Mouse (Mus musculus) hindbrain, embryonic 13.5 days (tissue): ENCODE data around the gene Tmem79. TPM values are rescaled to one million over a fixed set of nuclear protein-coding genes. Genes with fewer than 3 reads are reported as not detected.
A peak's percentile ranks its signal among the peaks of the same experiment; 100 is the strongest.
"Not testable (repeated sequence)": the region's sequence is repeated elsewhere in the genome, so short reads cannot be mapped to it uniquely, and the experiment has no call there.

Source experiments
- ATAC-seq: fragments of 200-750 bp; cut with Nextera tagmentation; 2 replicates; pipeline ENCODE4 v1.8.0; 2017; ENCODE audit warnings: moderate TSS enrichment; ENCODE audit not compliant: low FRiP score
- H3K27ac ChIP-seq: fragments of 300-500 bp; sonication (generic); 2 replicates; pipeline ENCODE4 v1.5.1; 2015; ENCODE audit warnings: inconsistent platforms, mild to moderate bottlenecking, moderate library complexity
- H3K27me3 ChIP-seq: fragments of 300-500 bp; sonication (generic); 2 replicates; pipeline ENCODE4 v1.6.1; 2015; ENCODE audit warnings: mild to moderate bottlenecking, inconsistent platforms
- H3K36me3 ChIP-seq: fragments of 300-500 bp; sonication (generic); 2 replicates; pipeline ENCODE4 v1.6.1; 2015; ENCODE audit warnings: mild to moderate bottlenecking, inconsistent platforms
- H3K4me1 ChIP-seq: fragments of 300-500 bp; sonication (generic); replicated peaks from 2 replicates; pipeline ENCODE4 v1.6.1; 2015; ENCODE audit warnings: inconsistent platforms
- H3K4me2 ChIP-seq: fragments of 300-500 bp; sonication (generic); 2 replicates; pipeline ENCODE4 v1.6.1; 2015; ENCODE audit warnings: inconsistent platforms, mild to moderate bottlenecking, moderate library complexity
- H3K4me3 ChIP-seq: fragments of 300-500 bp; sonication (generic); 2 replicates; pipeline ENCODE4 v1.5.1; 2015; ENCODE audit warnings: mild to moderate bottlenecking, inconsistent platforms
- H3K9ac ChIP-seq: fragments of 300-500 bp; sonication (generic); 2 replicates; pipeline ENCODE4 v1.6.1; 2015; ENCODE audit warnings: mild to moderate bottlenecking, inconsistent platforms
- H3K9me3 ChIP-seq: fragments of 300-500 bp; sonication (generic); 2 replicates; pipeline ENCODE4 v1.6.1; 2016; ENCODE audit warnings: inconsistent platforms
- WGBS: fragments of 180-500 bp; shearing (Covaris S2); methylation state at CpG from one replicate; pipeline ENCODE4 v1.1.7; 2015; 5-methylcytosine and 5-hydroxymethylcytosine counted together
- polyA plus RNA-seq: library from polyadenylated mRNA; unstranded; fragments of >200 nt; fragmentation: Nextera tagmentation; extraction: Ambion mirVana; gene quantifications from 2 replicates; pipeline ENCODE4 v1.2.1, GENCODE M21; 2015

The Tmem79 gene
- 1.2 and 1.3 TPM in 2 replicates for polyA plus RNA-seq

DNA sequence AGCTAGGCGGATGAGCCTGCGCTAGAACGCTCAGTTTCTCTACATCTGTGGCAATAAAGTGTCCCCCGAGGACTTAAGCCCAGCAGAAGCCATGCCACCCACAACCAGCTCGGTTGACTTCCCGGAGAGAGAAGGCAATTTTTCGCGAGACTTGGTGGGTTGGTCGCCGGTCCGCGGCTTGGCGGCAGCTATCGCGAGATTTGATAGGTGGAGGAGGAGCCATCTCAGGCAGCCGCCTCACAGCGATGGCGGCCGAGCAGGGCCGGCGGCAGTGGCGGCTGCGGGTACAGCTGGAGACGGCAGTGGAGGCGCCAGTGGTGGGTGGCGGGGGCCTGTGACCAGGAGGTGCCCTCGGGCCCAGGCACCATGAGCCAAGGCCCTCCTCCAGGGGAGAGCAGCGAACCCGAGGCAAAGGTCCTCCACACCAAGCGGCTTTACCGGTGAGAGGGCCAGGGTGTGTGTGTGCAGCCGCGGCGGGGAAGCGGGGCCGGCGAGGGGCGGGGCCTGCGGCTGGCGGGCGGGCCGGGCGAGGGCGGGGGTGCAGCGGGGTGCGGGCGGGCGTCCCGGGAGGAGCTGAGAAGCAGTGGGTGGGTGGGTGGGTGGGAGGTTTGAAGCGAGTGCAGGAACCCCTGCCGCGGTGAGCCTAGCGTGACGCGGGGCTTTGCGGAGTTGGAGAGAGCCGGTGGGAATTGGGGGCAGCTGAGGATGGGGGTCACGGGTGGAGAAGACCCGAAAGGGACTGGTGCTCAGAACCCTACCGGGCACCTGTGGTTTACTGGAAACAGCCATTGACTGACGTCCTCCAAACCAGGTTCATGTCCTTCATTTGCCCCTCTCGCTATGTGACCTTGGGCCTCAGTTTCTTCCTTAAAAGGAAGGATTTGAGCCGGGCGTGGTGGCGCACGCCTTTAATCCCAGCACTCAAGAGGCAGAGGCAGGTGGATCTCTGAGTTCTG lies at the start of gene Tmem79, which contains the start of gene Smg5:
Gene Tmem79, minus strand, starts transcription at position 91 of the 956 bp plus-strand sequence.
Gene Smg5, plus strand, starts transcription at position 203 of the 956 bp plus-strand sequence.
- peak within 1 kb of the TSS; percentile 72 for H3K4me3 ChIP-seq
- H3K27me3 ChIP-seq, result no peaks in the 10 kb centered on the region
- no peaks in the 10 kb centered on the region for H3K36me3 ChIP-seq
- H3K9ac ChIP-seq, result peak within 1 kb of the TSS; percentile 90
- whole genome bisulfite sequencing, result 3% methylated on average over 61 of the region's 66 CpGs
- no peaks in the 10 kb centered on the region for H3K9me3 ChIP-seq
- peaks cover 33% of the 10 kb centered on the region for H3K4me1 ChIP-seq
- H3K27ac ChIP-seq, result peak within 1 kb of the TSS; percentile 97
- H3K4me2 ChIP-seq, result peak within 1 kb of the TSS; percentile 76
- peak; percentile 95 for ATAC-seq

- ATAC-seq, result no peak
These were observed 48.4 kb upstream of the Tmem79 start, which contains the start of gene Bglap for GRCm38 (mm10) chr3:88384364-88384763. TSS of gene Bglap (minus strand) at chr3:88384464.

DNA sequence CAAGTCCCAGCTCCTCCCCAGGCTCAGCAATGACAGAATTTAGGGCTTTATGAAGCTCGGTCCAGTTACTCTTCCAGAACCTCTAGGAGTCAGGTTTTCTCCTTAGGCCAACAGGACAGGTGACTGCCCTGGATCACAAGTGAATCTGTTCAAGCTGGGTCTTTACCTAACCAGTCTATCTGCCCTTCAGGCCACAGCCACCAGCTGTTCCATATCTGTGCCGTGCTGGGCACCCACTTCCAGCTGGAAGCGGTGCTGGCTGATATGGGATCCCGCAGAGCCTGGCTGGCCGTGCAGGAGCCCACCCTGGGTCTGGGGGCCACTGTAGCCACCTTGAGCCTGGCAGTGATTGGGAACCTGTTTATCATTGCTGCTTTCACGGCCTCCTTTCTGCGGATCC lies 46.4 kb upstream of the Tmem79 start:
- H3K4me2 ChIP-seq, H3K4me1 ChIP-seq, H3K27ac ChIP-seq, H3K4me3 ChIP-seq, H3K9me3 ChIP-seq, H3K9ac ChIP-seq, H3K36me3 ChIP-seq, H3K27me3 ChIP-seq: not testable (repeated sequence)
- 50% methylated on average over 3 of the region's 7 CpGs for WGBS
- peak; percentile 40; the same call in 1 of the 2 replicates for ATAC-seq

More at GRCm38 (mm10) chr3:88384364-88384763, 48.4 kb upstream of the Tmem79 start, which contains the start of gene Bglap:
- H3K4me3 ChIP-seq, result no peak within 1 kb of the TSS
- no peak within 1 kb of the TSS for H3K9ac ChIP-seq
- 81% methylated on average over 5 of the region's 5 CpGs for WGBS
- no peak within 1 kb of the TSS for H3K27ac ChIP-seq
- no peak within 1 kb of the TSS for H3K4me2 ChIP-seq
- peaks cover 7% of the 10 kb centered on the region; the same call in 1 of the 2 replicates for H3K4me1 ChIP-seq
- H3K9me3 ChIP-seq, result no peaks in the 10 kb centered on the region
- H3K27me3 ChIP-seq, result no peaks in the 10 kb centered on the region
- H3K36me3 ChIP-seq, result no peaks in the 10 kb centered on the region

DNA sequence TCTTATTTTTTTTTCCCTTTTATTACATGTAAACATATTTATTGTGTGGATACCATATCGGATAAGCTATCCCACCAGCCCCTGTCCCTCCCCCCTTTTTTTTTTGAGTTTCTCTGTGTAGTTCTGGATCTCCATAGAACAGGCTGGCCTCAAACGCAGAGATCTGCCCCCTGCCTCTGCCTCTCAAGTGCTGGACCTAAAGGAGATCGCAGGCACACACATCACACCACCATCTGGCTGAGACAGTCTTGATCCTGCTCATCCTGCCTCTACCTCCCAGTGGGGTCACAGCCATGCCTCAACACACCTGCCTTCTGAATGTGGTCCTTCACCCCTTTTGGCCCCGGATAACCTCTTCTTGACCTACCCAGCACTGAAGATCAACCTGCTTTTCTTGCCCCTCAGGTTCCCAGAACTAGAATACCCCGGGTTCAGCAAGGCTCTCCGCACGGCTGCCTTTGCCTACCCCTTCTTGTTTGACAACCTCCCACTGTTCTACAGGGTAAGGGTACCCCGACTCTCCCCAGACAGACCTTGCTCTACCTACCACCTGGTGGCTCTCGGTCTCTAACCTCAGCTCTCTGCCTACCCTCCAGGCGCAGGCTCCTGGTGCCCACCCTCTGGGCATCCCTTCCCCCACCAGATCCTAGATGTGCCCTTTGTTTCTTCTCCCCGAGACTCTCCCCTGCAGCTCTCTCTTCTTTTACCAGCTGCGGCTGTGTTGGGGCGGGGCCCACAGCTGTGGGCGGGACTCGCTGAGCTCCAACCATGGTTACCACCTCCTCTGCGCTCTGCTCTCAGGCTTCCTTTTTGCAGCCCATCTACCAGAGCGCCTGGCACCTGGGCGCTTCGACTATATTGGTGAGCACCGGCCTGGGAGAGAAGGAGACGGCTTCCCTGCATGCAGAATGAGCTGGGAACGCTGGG lies 45.7 kb upstream of the Tmem79 start:
- WGBS, result 7% methylated on average over 20 of the region's 22 CpGs
- not testable (repeated sequence) for H3K36me3 ChIP-seq, H3K9me3 ChIP-seq, H3K4me1 ChIP-seq, H3K27me3 ChIP-seq
- Histone ChIP-seq H3K4me3 (peak overlapping the region; percentile 29), H3K27ac (peak overlapping the region; percentile 85), H3K9ac (peak overlapping the region; percentile 56; the same call in 1 of the 2 replicates), H3K4me2 (peak overlapping the region; percentile 47)
- ATAC-seq, result peak; percentile 88

DNA sequence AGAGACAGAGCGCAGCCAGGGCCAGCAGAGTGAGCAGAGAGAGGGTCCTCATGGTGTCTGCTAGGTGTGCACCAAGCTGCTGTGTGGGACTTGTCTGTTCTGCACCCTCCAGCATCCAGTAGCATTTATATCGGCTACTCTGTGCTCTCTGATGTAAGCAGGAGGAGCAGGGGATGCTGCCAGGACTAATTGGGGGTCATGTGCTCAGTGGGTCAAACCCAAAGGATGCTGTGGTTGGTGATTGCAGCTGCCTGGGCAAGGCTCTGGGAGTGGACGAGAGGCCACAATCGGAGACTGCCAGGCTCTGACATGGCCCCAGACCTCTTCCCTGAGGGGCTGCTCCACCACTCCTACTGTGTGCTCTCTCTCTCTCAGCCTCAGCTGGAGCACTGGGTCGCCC lies 42.7 kb upstream of the Tmem79 start, which contains the start of gene Bglap2:
Gene Bglap2, minus strand, starts transcription at position 101 of the 400 bp plus-strand sequence.
- H3K9me3 ChIP-seq, H3K27ac ChIP-seq, ATAC-seq, H3K4me3 ChIP-seq, H3K36me3 ChIP-seq, H3K4me2 ChIP-seq, H3K9ac ChIP-seq, H3K27me3 ChIP-seq: not testable (repeated sequence)
- H3K4me1 ChIP-seq, result peaks cover 14% of the 10 kb centered on the region
- WGBS, result 83% methylated on average over 5 of the region's 5 CpGs

DNA sequence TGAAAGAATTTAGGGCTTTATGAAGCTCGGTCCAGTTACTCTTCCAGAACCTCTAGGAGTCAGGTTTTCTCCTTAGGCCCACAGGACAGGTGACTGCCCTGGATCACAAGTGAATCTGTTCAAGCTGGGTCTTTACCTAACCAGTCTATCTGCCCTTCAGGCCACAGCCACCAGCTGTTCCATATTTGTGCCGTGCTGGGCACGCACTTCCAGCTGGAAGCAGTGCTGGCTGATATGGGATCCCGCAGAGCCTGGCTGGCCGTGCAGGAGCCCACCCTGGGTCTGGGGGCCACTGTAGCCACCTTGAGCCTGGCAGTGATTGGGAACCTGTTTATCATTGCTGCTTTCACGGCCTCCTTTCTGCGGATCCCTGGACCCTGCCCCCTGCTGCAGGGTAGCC lies 40.7 kb upstream of the Tmem79 start:
- H3K36me3 ChIP-seq, H3K9ac ChIP-seq, H3K9me3 ChIP-seq, H3K27me3 ChIP-seq, H3K4me3 ChIP-seq: not testable (repeated sequence)
- Histone ChIP-seq H3K4me2 (peak overlapping the region; percentile 37), H3K4me1 (peaks cover 11% of the 10 kb centered on the region), H3K27ac (peak overlapping the region; percentile 79)
- 23% methylated on average over 5 of the region's 7 CpGs for WGBS
- ATAC-seq, result peak; percentile 25; the same call in 1 of the 2 replicates

GRCm38 (mm10) chr3:88375750-88376626 lies 40.0 kb upstream of the Tmem79 start:
- Histone ChIP-seq H3K4me3 (peak overlapping the region; percentile 16), H3K4me2 (peak overlapping the region; percentile 37), H3K27ac (peak overlapping the region; percentile 79), H3K9ac (peak overlapping the region; percentile 43; the same call in 1 of the 2 replicates)
- H3K27me3 ChIP-seq, H3K4me1 ChIP-seq, H3K9me3 ChIP-seq, H3K36me3 ChIP-seq: not testable (repeated sequence)
- 9% methylated on average over 19 of the region's 19 CpGs for WGBS
- peak; percentile 91 for ATAC-seq

- 94% methylated on average over 9 of the region's 9 CpGs for WGBS
- H3K4me1 ChIP-seq, result not testable (repeated sequence)
These were observed 36.7 kb upstream of the Tmem79 start, which contains the start of gene Bglap3 for GRCm38 (mm10) chr3:88372643-88373042. TSS of gene Bglap3 (minus strand) at chr3:88372743.

GRCm38 (mm10) chr3:88368511-88368910 lies 32.6 kb upstream of the Tmem79 start:
- H3K27me3 ChIP-seq, result peaks cover 26% of the 10 kb centered on the region
- peaks cover 13% of the 10 kb centered on the region for H3K4me1 ChIP-seq
- not testable (repeated sequence) for H3K4me3 ChIP-seq, ATAC-seq, H3K4me2 ChIP-seq, H3K27ac ChIP-seq, H3K36me3 ChIP-seq, H3K9ac ChIP-seq
- H3K9me3 ChIP-seq, result peaks cover 11% of the 10 kb centered on the region
- WGBS, result 88% methylated on average over 7 of the region's 7 CpGs

More at GRCm38 (mm10) chr3:88372643-88373042, 36.7 kb upstream of the Tmem79 start, which contains the start of gene Bglap3:
- peaks cover 11% of the 10 kb centered on the region for H3K9me3 ChIP-seq
- H3K27ac ChIP-seq, H3K4me2 ChIP-seq, ATAC-seq, H3K36me3 ChIP-seq, H3K27me3 ChIP-seq, H3K9ac ChIP-seq, H3K4me3 ChIP-seq: not testable (repeated sequence)

DNA sequence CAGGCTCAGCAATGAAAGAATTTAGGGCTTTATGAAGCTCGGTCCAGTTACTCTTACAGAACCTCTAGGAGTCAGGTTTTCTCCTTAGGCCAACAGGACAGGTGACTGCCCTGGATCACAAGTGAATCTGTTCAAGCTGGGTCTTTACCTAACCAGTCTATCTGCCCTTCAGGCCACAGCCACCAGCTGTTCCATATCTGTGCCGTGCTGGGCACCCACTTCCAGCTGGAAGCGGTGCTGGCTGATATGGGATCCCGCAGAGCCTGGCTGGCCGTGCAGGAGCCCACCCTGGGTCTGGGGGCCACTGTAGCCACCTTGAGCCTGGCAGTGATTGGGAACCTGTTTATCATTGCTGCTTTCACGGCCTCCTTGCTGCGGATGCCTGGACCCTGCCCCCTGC lies 31.6 kb upstream of the Tmem79 start:
- WGBS, result 51% methylated on average over 3 of the region's 7 CpGs

More for the DNA sequence above, 31.6 kb upstream of the Tmem79 start:
- H3K4me2 ChIP-seq, H3K9ac ChIP-seq, H3K4me3 ChIP-seq: not testable (repeated sequence)
- peaks cover 26% of the 10 kb centered on the region for H3K27me3 ChIP-seq
- H3K9me3 ChIP-seq, result peaks cover 11% of the 10 kb centered on the region
- peaks cover 10% of the 10 kb centered on the region; the same call in 1 of the 2 replicates for H3K36me3 ChIP-seq
- peaks cover 13% of the 10 kb centered on the region for H3K4me1 ChIP-seq
- 0 out of 2 replicates have a peak overlapping the region, but pooled peaks have one; percentile 78 for H3K27ac ChIP-seq
- peak; percentile 63 for ATAC-seq
